Mouse (Mus musculus): ENCODE measurements at regions not wholly inside any gene's neighbourhood (a gene's known extent, or its start where the extent isn't known, plus 50 kb on each side); places are given as distances from the start of the nearest gene placed in this dataset.

- no peaks in the 10 kb centered on the region for H3K9me3 ChIP-seq (replicated peaks)
- H3K27me3 ChIP-seq (replicated peaks), result no peaks in the 10 kb centered on the region
- ATAC-seq (ENCODE audit: insufficient number of reproducible peaks, low FRiP score), result no peak
- no peak overlapping the region for H3K4me2 ChIP-seq
- H3K4me1 ChIP-seq (replicated peaks), result no peaks in the 10 kb centered on the region
- H3K4me3 ChIP-seq, result no peak overlapping the region
- no peaks in the 10 kb centered on the region for H3K36me3 ChIP-seq
- H3K9ac ChIP-seq, result no peak overlapping the region
- 74% methylated on average over 9 of the region's 9 CpGs for WGBS
- H3K27ac ChIP-seq (ENCODE audit: poor library complexity, severe bottlenecking), result no peak overlapping the region
Measured at GRCm38 (mm10) chr8:28252399-28253240, 805.1 kb downstream of the Poteg start.

GRCm38 (mm10) chr8:28267277-28267676, 819.8 kb downstream of the Poteg start:
- Histone ChIP-seq H3K9ac (no peak overlapping the region), H3K36me3 (no peaks in the 10 kb centered on the region), H3K9me3 (replicated peaks) (no peaks in the 10 kb centered on the region), H3K27ac (ENCODE audit: poor library complexity, severe bottlenecking) (no peak overlapping the region), H3K4me3 (no peak overlapping the region), H3K27me3 (replicated peaks) (no peaks in the 10 kb centered on the region), H3K4me2 (no peak overlapping the region), H3K4me1 (replicated peaks) (no peaks in the 10 kb centered on the region)
- WGBS, result 68% methylated on average over 5 of the region's 5 CpGs
- no peak for ATAC-seq (ENCODE audit: insufficient number of reproducible peaks, low FRiP score)

GRCm38 (mm10) chr8:28284257-28284656, 836.8 kb downstream of the Poteg start:
- Histone ChIP-seq H3K9ac (no peak overlapping the region), H3K27ac (ENCODE audit: poor library complexity, severe bottlenecking) (no peak overlapping the region), H3K4me3 (no peak overlapping the region), H3K4me1 (replicated peaks) (no peaks in the 10 kb centered on the region), H3K4me2 (no peak overlapping the region), H3K36me3 (no peaks in the 10 kb centered on the region), H3K27me3 (replicated peaks) (no peaks in the 10 kb centered on the region), H3K9me3 (replicated peaks) (no peaks in the 10 kb centered on the region)
- WGBS, result 73% methylated on average over 2 of the region's 2 CpGs
- no peak for ATAC-seq (ENCODE audit: insufficient number of reproducible peaks, low FRiP score)

GRCm38 (mm10) chr8:28298896-28299793, 851.7 kb downstream of the Poteg start:
- no peaks in the 10 kb centered on the region for H3K9me3 ChIP-seq (replicated peaks)
- H3K36me3 ChIP-seq, result no peaks in the 10 kb centered on the region
- WGBS, result 61% methylated on average over 5 of the region's 5 CpGs
- no peaks in the 10 kb centered on the region for H3K4me1 ChIP-seq (replicated peaks)
- H3K4me3 ChIP-seq, result no peak overlapping the region
- no peak overlapping the region for H3K4me2 ChIP-seq
- ATAC-seq (ENCODE audit: insufficient number of reproducible peaks, low FRiP score), result no peak
- no peaks in the 10 kb centered on the region for H3K27me3 ChIP-seq (replicated peaks)
- no peak overlapping the region for H3K9ac ChIP-seq
- no peak overlapping the region for H3K27ac ChIP-seq (ENCODE audit: poor library complexity, severe bottlenecking)

- no peaks in the 10 kb centered on the region for H3K36me3 ChIP-seq
- WGBS, result 46% methylated on average over 1 of the region's 1 CpGs
- H3K9ac ChIP-seq, result no peak overlapping the region
- H3K27ac ChIP-seq (ENCODE audit: poor library complexity, severe bottlenecking), result no peak overlapping the region
- no peaks in the 10 kb centered on the region for H3K27me3 ChIP-seq (replicated peaks)
- no peak for ATAC-seq (ENCODE audit: insufficient number of reproducible peaks, low FRiP score)
- H3K9me3 ChIP-seq (replicated peaks), result 0 out of 2 replicates have a peak, but pooled peaks cover 2% of the 10 kb centered on the region
- H3K4me3 ChIP-seq, result no peak overlapping the region
- H3K4me2 ChIP-seq, result no peak overlapping the region
- no peaks in the 10 kb centered on the region for H3K4me1 ChIP-seq (replicated peaks)
Measured at GRCm38 (mm10) chr8:28317081-28317480, 869.6 kb downstream of the Poteg start.

GRCm38 (mm10) chr8:28333388-28333787, 885.9 kb downstream of the Poteg start:
- no peak overlapping the region for H3K9ac ChIP-seq
- no peaks in the 10 kb centered on the region for H3K9me3 ChIP-seq (replicated peaks)
- ATAC-seq (ENCODE audit: insufficient number of reproducible peaks, low FRiP score), result no peak
- no peaks in the 10 kb centered on the region for H3K4me1 ChIP-seq (replicated peaks)
- no peak overlapping the region for H3K4me2 ChIP-seq
- H3K27me3 ChIP-seq (replicated peaks), result no peaks in the 10 kb centered on the region
- no peak overlapping the region for H3K27ac ChIP-seq (ENCODE audit: poor library complexity, severe bottlenecking)
- H3K36me3 ChIP-seq, result no peaks in the 10 kb centered on the region
- WGBS, result 86% methylated on average over 1 of the region's 1 CpGs
- H3K4me3 ChIP-seq, result no peak overlapping the region

GRCm38 (mm10) chr8:28337484-28337883, 890.0 kb downstream of the Poteg start:
- Histone ChIP-seq H3K4me1 (replicated peaks) (no peaks in the 10 kb centered on the region), H3K9ac (no peak overlapping the region), H3K4me3 (no peak overlapping the region), H3K4me2 (no peak overlapping the region), H3K36me3 (no peaks in the 10 kb centered on the region), H3K27ac (ENCODE audit: poor library complexity, severe bottlenecking) (no peak overlapping the region), H3K9me3 (replicated peaks) (no peaks in the 10 kb centered on the region), H3K27me3 (replicated peaks) (no peaks in the 10 kb centered on the region)
- no peak for ATAC-seq (ENCODE audit: insufficient number of reproducible peaks, low FRiP score)
- WGBS, result 73% methylated on average over 4 of the region's 4 CpGs

- no peak overlapping the region for H3K4me3 ChIP-seq
- H3K36me3 ChIP-seq, result no peaks in the 10 kb centered on the region
- no peak overlapping the region for H3K27ac ChIP-seq (ENCODE audit: poor library complexity, severe bottlenecking)
- no peaks in the 10 kb centered on the region for H3K4me1 ChIP-seq (replicated peaks)
- ATAC-seq (ENCODE audit: insufficient number of reproducible peaks, low FRiP score), result no peak
- WGBS, result 79% methylated on average over 11 of the region's 11 CpGs
- H3K4me2 ChIP-seq, result no peak overlapping the region
- no peaks in the 10 kb centered on the region for H3K9me3 ChIP-seq (replicated peaks)
- H3K27me3 ChIP-seq (replicated peaks), result no peaks in the 10 kb centered on the region
- H3K9ac ChIP-seq, result no peak overlapping the region
Measured at GRCm38 (mm10) chr8:28341236-28341635, 893.8 kb downstream of the Poteg start.

- Histone ChIP-seq H3K4me2 (no peak overlapping the region), H3K9me3 (replicated peaks) (no peaks in the 10 kb centered on the region), H3K36me3 (no peaks in the 10 kb centered on the region), H3K27me3 (replicated peaks) (no peaks in the 10 kb centered on the region), H3K9ac (no peak overlapping the region), H3K4me3 (no peak overlapping the region), H3K4me1 (replicated peaks) (0 out of 2 replicates have a peak, but pooled peaks cover 11% of the 10 kb centered on the region), H3K27ac (ENCODE audit: poor library complexity, severe bottlenecking) (no peak overlapping the region)
- ATAC-seq (ENCODE audit: insufficient number of reproducible peaks, low FRiP score), result no peak
Measured at GRCm38 (mm10) chr8:28366470-28366869, 919.0 kb downstream of the Poteg start.

- no peaks in the 10 kb centered on the region for H3K27me3 ChIP-seq (replicated peaks)
- H3K9ac ChIP-seq, result no peak overlapping the region
- 0 out of 2 replicates have a peak, but pooled peaks cover 11% of the 10 kb centered on the region for H3K4me1 ChIP-seq (replicated peaks)
- H3K9me3 ChIP-seq (replicated peaks), result no peaks in the 10 kb centered on the region
- ATAC-seq (ENCODE audit: insufficient number of reproducible peaks, low FRiP score), result no peak
- WGBS, result 18% methylated on average over 3 of the region's 3 CpGs
- H3K27ac ChIP-seq (ENCODE audit: poor library complexity, severe bottlenecking), result no peak overlapping the region; the same call in 1 of the 2 replicates
- H3K4me3 ChIP-seq, result no peak overlapping the region
- no peak overlapping the region for H3K4me2 ChIP-seq
- H3K36me3 ChIP-seq, result no peaks in the 10 kb centered on the region
Measured at GRCm38 (mm10) chr8:28367361-28367760, 919.9 kb downstream of the Poteg start.

- no peaks in the 10 kb centered on the region for H3K36me3 ChIP-seq
- H3K4me3 ChIP-seq, result no peak overlapping the region
- 73% methylated on average over 1 of the region's 1 CpGs for WGBS
- ATAC-seq (ENCODE audit: insufficient number of reproducible peaks, low FRiP score), result no peak
- H3K27me3 ChIP-seq (replicated peaks), result no peaks in the 10 kb centered on the region
- H3K4me2 ChIP-seq, result no peak overlapping the region
- no peak overlapping the region for H3K9ac ChIP-seq
- H3K4me1 ChIP-seq (replicated peaks), result 0 out of 2 replicates have a peak, but pooled peaks cover 11% of the 10 kb centered on the region
- no peak overlapping the region for H3K27ac ChIP-seq (ENCODE audit: poor library complexity, severe bottlenecking)
- H3K9me3 ChIP-seq (replicated peaks), result no peaks in the 10 kb centered on the region
Measured at GRCm38 (mm10) chr8:28371752-28372151, 924.3 kb downstream of the Poteg start.

All from heart, embryonic 12.5 days (tissue).